Mouse (Mus musculus) cerebellum, adult 18-20 months (tissue): ENCODE data around the gene Htr5b.
A peak's percentile ranks its signal among the peaks of the same experiment; 100 is the strongest.

Experiments
- DNase-seq, 2 experiments: peaks; one replicate each; pipeline ENCODE4 v3.0.0; 2021

The Htr5b gene

DNA sequence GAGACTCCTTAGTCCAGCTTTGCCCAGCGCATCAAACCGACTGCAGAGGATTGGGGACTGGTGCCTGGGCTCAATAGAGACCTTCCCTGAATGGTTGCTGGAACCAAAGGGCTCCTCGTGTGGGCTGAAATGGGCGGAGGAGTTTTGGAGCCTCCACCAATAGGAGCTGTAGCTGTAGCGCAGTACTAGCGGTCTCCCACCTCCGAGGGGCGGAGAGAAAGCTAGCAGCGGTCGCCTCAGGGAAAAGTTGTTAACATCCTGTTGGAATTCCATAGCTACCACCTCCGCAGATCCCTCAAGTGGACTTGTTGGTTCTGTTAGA lies at the start of gene Htr5b:
Htr5b (minus strand) TSS at position 67 of the 322 bp plus-strand sequence.
- DNase-seq, result no peak

DNA sequence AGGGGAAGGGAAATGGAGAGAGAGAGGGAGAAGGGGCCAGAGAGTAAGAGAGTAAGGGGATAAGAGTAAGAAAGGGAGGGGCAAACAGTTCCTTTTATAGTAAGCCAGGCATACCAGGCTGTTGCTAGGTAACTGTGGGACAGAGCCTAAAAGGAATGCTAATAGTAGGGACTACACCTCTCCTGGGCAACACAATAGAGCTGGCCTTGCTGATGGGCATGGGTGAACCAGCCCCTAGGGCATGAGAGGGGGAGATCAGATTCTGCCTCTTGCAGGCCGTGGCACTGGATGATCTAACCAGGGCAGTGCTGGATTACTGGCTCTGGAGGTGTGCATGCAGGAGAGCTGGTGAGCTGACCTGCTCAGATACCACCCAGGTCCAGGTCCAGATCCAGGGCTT lies 49.2 kb upstream of the Htr5b start:
- no peak for DNase-seq

DNA sequence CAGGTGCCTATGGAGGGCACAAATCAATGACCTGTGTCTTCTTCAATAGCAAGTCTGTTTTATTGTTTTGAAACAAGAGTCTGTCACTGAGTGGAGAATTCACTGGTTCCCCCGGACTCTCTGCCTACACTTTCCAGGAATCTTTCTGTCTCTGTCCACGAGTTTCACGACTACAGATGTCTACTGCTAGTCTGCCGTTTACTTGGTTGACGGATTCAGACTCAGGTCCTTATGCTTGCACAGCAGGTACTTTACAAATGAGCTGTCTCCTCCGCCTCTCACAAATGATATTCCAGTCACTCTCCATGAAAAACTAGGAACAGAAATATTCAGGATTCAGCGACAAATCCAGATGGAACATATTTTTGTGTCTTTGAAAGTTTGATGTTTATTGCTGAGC lies 42.3 kb upstream of the Htr5b start:
- DNase-seq, result no peak

DNA sequence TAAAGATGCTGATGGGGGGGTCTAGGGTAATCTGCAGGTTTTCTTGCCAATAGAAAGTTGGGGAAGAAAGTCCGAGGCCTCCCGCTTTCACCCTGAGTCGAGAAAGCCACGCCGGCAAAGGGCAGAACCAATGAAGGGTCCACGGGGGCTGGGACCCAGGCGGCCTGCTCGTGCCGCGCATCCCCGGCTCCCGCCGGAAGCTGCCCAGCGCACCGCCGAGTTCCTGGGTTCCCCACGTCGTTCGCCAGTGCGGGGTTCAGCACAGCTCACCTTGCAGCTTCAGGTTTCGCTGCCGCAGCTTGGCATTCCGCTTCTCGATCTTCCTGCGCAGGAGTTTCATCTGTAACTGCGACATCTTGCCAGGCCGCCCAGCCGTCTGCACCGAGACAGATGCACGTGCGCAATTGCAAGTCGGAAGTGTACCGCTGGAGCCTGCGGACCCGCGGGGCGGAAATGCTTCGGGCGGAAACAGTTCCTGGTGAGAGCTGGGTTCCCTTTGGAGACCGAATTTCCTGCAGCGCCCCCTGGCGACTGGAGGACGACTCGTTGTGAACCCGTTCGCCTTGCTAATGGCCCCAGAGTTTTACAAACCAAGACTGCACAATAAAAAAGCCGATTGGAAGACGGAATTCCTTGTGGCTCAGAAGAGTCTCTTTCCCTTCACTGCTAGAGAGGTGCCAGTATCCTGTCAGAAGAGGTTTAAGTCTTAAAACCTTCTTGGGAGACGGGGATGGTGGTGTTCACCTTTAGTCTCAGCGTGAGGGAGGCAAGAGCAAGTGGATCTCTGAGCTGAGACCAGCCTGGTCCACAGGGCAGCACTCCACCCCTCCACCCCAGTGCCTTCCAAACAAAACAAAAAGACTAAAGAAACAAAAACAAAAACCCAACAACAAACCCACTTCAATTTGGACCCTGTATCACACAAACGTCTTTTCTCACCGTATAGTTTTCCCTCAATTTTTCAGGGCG lies 39.5 kb upstream of the Htr5b start, which contains the start of gene Ddx18:
Ddx18 (minus strand) TSS at position 469 of the 969 bp plus-strand sequence.
- peak; percentile 95 to 97 for DNase-seq

DNA sequence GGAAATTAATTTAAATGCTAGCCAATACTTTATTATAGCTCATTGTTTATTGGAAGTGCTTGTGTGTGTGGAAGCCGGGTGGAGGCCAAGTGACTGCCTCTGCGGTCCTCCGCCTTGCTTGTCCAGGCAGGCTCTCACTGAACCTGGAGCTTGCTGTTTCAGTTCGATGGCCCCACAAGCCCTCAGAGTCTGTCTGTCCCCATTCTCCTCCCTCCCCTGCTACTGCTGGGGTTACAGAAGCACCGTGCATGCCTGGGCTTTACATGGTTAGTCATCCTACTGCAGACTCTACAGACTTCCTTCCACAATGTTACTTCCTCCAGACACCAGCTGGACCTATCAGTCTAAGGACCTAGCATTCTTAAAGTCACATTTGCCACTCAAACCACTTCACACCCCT lies 29.6 kb upstream of the Htr5b start:
- DNase-seq, result no peak

DNA sequence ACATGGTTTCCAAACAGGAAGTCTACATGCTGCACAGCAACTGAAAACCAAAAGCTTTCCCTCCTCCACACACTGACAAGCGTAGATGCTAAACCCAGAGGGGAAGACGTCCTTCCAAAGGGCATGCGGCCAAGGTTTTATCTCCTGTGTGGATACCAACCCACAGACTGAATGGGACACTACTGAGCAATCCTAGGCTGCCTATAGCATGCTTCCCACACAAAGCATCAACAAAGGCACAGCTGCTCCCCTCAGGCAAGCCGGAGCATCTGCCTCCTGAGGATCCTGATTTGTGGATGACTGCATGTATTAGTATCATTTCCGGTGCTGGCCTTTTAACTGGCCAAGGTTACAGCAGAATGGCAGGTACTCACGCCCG lies 23.2 kb upstream of the Htr5b start:
- DNase-seq, result no peak

DNA sequence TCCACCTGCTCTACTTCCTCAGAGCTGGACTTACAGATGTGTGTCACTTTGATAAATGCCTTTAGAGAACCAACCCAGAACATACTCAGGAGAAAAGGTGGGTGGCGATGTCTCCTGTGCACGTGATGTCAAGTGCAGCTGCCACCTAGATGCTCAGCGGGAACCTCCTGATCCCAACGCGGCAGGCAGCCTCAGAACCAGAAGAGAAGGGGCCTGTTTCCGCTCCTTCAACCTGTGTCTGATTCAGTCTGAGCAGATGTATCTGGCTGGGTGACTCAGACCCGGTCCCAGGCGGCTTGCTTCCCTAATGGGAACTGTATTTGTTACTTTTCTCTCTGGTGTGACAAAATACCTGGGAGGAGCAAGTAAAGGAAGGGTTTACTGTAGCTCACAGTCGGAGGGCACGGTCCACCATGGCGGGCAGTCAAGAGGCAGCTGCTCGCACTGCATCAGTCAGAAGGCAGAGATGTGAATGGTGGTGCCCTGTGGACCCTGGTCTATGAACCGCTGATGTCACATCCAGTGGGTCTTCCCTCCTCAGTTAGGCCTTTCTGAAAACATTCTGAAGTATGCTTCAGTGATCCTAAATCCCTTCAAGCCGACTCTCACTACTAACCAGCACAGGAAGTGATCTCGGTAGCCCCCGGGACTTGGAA lies 22.7 kb upstream of the Htr5b start:
- no peak for DNase-seq

DNA sequence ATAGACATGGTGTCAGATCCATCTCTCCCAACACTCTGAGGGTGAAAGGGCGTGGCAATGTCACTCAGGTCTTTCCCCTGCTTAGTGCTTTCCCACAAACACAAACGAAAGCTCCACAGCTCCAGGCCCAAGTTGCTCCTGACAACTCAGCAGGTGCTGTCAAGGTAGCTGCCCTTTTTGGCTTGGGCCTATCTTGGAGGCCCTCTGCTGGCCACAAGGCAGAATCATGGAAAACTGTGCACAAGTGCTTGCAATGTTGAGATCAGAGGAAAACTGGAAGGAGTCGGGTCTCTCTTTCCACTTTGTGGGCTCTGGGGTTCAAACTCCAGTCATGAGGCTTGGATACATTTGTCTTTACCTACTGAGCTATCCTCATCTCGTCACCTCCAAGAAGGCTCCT lies 21.2 kb upstream of the Htr5b start:
- no peak for DNase-seq

DNA sequence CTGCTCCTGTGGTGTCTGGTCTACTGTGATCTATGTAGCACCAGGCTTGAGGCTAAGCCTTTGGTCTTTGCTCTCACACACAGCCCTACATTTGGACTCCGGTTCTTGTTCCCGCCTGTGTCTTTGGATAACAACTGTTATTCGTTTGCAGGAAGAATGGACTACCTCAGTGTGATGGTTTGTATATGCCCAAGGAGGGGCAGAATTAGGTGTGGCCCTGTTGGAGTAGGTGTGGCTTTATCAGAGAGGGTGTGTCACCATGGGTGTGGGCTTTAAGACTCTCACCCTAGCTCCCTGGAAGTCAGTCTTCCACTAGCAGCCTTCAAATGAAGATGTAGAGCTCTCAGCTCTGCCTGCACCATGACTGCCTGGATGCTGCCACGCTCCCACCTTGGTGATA lies 20.4 kb upstream of the Htr5b start:
- no peak for DNase-seq

DNA sequence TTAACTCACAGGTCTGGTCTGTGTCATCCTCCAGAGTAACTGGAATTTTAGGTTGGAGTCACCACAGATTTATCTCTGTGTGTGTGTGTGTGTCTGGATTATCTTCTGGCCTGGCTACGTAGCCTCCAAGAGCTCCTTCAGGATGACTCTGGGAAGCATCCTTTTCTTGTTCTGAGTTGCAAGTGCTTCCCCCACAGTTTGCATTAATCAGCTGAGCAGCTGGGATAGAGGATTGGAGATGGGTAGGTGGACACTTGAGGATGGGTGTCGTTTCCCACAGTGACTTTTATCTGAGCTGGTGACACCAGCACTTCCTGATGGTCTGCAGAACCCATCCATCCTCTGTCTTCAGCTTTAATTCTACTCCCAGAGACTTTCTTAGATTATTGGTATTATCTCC lies 18.6 kb upstream of the Htr5b start:
- DNase-seq, result no peak

DNA sequence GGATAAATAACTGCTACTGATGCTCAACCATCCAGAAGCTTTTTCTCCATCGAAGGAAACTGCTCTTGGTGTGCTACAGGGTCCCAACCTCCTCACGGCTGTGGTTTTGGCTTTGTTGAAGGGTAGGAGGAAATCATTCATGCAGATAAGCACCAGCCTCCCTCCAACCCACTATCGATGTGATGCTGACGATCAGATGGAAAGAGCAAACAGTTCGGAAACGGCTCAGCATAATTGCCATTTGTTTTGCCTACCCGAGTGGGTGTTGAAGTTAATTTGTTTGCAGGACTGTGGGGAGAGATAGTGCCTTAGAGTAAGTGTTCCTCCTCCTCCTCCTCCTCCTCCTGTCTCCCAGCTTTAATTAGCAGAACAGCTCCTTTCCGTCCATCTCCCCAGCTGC lies 12.1 kb upstream of the Htr5b start:
- no peak for DNase-seq

DNA sequence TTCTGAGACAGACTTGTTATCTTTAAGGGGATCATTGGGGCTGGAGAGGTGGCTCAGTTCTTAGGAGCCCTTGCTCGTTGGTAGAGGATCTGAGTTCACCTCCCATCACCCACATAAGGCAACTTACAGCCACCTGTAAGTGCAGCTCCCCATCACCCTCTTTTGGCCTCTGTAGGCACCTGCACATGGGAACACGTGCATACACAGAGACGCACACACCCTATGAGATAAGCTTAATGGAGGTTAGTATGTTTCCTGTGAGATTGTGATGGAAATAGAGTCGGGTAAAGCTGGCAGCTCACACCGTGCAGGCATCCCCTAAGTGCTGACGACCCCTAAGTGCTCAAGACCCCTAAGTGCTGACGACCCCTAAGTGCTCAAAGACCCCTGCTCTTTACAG lies 3.2 kb upstream of the Htr5b start:
- DNase-seq, result no peak

DNA sequence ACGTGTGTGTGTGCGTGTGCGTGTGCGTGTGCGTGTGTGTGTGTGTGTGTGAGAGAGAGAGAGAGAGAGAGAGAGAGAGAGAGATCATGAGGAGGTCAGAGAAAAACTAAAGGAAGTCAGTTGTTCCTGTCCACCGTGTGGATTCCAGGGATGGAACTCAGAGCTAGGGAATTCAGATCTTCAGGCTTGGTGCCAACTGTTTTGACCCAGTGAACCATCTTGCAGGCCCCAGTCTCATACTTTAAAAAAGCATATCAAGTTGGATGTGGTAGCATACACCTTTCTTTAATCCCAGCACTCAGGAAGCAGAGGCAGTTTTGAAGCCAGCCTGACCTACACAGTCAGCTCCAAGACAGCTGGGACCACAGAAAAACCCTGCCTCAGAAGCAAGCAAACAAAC lies 1.0 kb upstream of the Htr5b start:
- no peak for DNase-seq

DNA sequence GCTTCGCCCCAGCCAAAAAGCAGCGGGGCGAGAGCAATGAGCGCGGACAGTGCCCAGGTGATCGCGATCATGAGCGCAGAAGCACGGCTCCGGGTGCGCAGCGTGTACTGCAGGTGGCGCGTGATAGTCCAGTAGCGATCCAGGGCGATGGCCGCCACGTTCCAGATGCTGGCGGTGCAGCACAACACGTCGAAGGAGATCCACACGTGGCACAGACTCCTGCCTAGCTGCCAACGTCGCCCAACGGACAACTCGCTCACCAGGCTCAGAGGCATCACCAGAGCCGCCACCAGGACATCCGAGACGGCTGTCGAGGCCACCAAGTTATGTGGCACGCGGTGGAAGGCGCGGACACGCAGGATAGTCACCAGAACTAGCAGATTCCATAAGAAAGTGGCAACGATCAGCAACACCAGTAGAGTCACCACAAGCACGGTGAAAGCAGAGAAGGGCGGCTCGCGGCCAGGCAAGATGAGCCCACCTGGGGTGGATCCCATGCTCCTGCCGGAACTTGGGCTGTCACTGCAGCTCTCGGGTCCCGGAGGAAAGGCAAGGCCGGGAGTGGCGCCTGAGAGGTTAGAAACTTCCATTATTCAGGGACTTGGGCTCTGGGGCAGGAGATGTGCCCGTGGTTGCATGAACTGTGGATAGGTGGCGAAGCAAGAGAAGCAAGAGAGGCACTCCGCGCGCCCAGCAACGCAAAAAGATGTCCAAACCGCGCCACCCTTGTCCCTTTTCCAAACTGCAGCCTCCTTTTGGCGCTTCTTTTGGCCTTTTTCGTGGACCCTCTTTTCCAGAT lies 466 bp downstream of the Htr5b start:
- DNase-seq, result no peak

DNA sequence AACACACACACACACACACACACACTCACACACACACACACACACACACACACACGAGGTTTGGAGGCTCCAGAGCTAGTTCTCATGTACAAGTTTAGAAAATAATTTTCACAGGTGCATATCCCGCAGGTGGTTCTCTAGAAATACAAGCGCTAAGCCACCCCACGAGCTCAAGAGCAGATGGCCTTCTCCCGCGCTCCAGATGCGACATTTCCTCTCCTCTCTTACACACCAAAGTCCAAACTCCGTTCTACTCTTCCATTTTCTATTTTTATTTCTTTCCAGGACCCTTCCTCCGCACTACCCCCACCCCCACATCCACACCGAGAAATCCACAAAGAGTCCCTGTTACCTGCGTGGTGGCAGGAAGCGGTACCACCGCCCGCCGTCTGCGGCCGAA lies 1.2 kb downstream of the Htr5b start:
- no peak for DNase-seq

DNA sequence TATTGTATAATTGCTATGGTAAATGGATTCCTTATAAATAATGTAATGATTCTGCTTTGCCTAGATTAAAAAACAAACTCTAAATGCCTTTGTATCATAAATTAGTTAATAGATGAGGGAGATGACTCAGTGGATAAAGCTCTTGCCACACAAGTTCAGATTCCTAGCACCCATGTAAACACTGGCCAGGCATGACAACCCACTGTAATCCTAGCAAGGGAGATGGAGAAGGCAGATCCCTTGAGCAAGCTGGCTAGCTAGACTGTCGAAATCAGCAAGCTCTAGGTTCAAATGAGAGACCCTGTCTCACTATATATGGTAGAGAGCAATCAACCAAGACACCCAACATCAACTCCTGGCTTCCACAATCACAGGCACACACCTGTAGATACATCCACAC lies 9.7 kb downstream of the Htr5b start:
- no peak for DNase-seq

DNA sequence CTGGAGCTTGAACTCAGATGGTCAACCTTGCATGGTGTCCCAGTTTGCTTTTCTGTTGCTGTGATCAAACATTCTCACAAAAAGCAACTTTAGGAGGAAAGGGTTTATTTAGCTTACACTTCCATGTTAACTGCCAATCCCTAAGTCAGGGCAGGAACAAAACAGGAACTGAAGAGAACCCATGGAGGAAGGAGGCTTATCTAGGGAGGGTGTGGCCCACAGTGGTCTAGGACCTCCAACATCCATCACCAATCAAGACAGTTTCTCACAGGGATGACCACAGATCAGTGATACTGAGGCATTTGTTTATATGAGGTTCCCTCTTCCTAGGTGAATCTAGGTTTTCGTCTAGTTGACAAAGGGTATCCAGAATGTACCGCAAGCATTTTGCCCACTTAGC lies 16.3 kb downstream of the Htr5b start:
- no peak for DNase-seq

DNA sequence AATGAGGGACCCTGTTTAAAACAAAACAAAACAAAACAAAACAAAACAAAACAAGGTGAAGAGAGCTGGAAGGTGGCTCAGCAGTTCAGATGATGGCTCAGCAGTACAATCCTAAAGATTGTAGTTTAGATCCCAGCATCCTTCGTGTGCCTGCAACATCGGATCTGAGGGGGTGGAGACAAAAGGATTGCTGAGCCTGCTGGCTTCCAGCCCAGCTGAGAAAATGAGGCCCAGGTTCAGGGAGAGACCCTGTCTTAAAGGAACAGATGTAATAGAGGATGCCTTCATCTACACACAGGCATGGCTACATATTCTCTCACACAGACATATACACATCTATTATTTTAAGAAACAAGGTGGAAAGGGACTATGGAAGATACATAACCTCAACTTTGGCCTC lies 17.1 kb downstream of the Htr5b start:
- DNase-seq, result no peak

DNA sequence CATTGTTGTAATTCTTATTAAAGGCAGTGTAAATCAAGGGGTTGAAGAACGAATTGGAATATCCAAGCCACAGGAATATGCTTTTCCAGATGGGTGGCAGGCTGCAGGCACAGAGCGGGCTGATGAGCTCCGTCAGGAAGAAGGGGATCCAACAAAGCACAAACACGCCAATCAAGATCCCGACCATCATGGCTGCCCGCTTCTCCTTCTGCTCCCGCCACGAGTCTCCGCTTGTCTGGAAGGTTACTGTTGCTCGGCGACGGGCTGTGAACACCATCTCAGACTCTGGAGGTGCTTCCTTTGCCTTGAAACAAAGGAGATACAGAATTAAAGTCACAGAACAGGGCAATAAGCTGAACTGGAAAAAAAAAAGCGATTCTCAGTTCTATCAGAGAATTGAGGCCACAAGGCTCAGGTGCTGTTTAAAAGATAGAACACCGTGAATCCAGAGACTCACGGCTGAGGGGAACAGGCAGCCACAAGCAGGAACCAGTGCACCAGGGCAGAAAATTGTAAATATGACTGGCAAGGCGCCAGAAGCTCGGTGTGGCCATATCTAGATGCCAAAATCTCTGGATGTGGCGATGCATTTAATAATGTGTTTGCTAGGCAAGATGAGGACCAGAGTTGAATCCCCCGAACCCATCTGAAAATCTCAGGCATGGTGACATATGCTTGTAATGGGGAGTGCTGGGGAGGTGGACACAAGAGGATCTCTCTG lies 17.7 kb downstream of the Htr5b start:
- peak; percentile 7 to 19 for DNase-seq

DNA sequence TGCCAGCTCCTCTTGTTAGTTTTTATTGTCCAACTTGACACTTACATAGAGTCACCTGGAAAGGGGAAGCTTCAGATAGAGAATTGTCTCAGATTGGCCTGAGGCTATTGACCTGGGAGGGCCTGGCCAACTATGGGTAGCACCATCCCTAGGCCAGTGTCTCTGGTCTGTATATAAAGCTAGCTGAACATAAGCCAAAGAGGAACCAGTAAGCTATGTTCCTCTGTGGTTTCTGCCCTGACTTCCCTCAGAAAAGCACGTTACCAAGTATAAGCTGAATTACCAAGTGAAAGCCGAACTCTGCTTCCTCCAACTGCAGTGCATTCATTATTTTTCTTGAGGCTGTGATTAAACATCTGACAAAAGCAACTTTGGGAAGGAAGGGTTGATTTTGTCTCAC lies 19.5 kb downstream of the Htr5b start:
- DNase-seq, result no peak

DNA sequence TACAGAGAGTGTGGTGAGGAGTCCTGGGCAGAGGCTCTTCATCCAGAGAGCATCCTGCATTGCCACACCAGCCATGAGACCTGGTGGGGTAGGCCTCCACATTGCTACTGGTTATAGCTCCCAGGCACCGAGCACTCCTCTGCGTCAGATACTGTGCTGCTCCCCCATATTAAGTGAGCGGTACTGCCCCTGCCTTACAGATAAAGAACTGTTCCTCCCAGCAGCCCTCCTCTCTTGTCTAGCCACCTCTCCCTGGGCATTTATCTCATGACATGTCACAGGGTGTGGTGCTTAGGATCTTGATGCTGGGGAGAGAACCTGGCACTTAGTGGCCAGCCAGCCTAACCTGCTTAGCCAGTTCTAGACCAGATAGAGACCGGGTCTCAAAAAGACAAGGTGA lies 31.2 kb downstream of the Htr5b start:
- no peak for DNase-seq

DNA sequence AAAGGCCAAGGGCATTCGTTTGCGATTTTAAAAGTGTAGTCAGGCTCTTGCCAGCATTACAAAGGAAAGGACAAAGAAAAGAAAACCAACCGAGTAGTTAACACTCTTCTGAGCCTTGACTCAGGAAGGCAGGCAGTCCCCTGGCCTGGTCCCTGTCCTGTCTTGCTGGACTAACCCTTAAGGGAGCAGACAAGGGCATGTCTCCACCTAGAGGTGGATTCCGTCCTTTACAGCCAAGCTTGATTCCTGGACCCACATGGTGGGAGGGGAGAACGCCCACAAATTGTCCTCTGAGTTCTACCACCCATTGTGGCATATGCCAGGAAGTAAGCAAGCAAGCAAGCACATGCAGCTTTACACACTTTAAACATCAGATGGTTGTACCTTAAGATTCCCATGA lies 38.0 kb downstream of the Htr5b start:
- no peak for DNase-seq

DNA sequence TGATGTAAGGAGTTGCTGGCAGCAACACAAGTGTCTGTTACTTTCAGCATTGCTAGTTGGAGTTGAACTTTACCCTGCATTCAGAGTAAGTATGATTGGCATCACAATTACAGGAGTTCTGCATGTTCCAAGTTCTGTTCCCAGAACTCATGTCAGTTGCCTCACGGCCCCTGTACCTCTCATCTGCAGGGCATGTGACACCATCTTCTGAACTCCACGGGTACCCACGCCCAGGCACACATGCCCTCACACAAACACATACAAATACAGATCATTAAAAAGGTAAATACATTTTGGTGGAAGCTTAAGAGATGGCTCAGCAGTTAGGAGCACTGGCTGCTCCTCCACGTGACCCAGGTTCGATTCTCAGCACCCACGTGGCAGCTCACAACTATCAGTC lies 41.5 kb downstream of the Htr5b start:
- no peak for DNase-seq
